Mouse (Mus musculus): ENCODE results near the gene Vmn1r21. TPM values are rescaled to one million over a fixed set of nuclear protein-coding genes. Genes with fewer than 3 reads are reported as not detected.

Vmn1r21 gene
- polyA plus RNA-seq, 1 experiment, result not detected

- TF ChIP-seq CTCF (conservative IDR thresholded peaks at IDR 0.05; ENCODE audit: insufficient read depth, insufficient read length, low read depth, low read length) (no peak), POLR2A (IDR thresholded peaks at IDR 0.05; ENCODE audit: low read depth, low read length) (no peak)
- no peaks in the 10 kb centered on the region for H3K27me3 ChIP-seq (replicated peaks; ENCODE audit: control insufficient read depth, insufficient read depth, low read length)
- WGBS, result 17% methylated on average over 3 of the region's 3 CpGs
- no peak overlapping the region for H3K27ac ChIP-seq (ENCODE audit: insufficient read depth, low read depth, low read length)
- no peaks in the 10 kb centered on the region for H3K36me3 ChIP-seq (ENCODE audit: control insufficient read depth, insufficient read depth, low read length)
- no peak for DNase-seq
- no peak overlapping the region for H3K4me3 ChIP-seq (ENCODE audit: insufficient read depth, low read depth, low read length)
- no peaks in the 10 kb centered on the region; the same call in 1 of the 2 replicates for H3K4me1 ChIP-seq (ENCODE audit: control insufficient read depth, insufficient read depth, low read length)
Measured at GRCm38 (mm10) chr6:57823461-57823860, 26.7 kb downstream of the Vmn1r21 start.

DNA sequence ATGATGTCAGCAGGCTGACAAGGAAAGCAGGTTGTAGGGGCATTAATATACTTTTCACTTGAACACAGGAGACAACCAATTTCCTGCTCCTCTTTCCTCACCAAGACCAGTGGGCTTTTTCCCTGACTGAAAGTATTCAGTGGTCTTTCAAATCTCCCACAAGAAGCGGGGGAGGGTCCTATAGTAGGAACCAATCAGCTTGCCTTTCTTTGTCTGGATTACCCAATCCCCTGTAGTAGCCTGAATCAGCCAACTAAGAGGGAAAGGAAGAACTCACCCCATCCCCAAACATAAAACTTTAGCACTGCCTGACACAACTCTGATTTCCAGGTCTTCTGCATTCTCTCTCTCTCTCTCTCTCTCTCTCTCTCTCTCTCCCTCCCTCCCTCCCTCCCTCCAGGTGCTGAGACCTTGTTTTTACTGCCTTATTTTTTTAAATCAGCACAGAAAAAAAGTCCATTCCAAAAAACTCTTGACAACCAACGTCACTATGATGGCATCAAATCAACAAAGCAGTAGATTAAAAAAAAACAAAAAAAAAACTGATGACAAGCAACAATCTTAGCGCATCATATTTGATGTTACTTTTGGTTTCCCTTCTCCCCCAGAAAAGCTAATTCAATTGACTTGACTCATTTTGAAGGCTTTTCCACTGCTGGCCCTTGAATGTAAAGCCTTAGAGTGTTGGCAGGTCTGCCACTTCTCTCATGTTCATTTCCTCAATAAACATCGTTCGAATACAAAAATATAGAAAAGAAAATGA lies 27.3 kb downstream of the Vmn1r21 start:
- Histone ChIP-seq H3K36me3 (ENCODE audit: control insufficient read depth, insufficient read depth, low read length) (no peaks in the 10 kb centered on the region), H3K4me1 (ENCODE audit: control insufficient read depth, insufficient read depth, low read length) (no peaks in the 10 kb centered on the region; the same call in 1 of the 2 replicates), H3K27ac (ENCODE audit: insufficient read depth, low read depth, low read length) (no peak overlapping the region), H3K27me3 (replicated peaks; ENCODE audit: control insufficient read depth, insufficient read depth, low read length) (no peaks in the 10 kb centered on the region), H3K4me3 (ENCODE audit: insufficient read depth, low read depth, low read length) (no peak overlapping the region)
- no peak for TF ChIP-seq POLR2A (IDR thresholded peaks at IDR 0.05; ENCODE audit: low read depth, low read length)
- no peak for TF ChIP-seq CTCF (conservative IDR thresholded peaks at IDR 0.05; ENCODE audit: insufficient read depth, insufficient read length, low read depth, low read length)
- 59% methylated on average over 5 of the region's 5 CpGs for WGBS
- DNase-seq, result no peak

DNA sequence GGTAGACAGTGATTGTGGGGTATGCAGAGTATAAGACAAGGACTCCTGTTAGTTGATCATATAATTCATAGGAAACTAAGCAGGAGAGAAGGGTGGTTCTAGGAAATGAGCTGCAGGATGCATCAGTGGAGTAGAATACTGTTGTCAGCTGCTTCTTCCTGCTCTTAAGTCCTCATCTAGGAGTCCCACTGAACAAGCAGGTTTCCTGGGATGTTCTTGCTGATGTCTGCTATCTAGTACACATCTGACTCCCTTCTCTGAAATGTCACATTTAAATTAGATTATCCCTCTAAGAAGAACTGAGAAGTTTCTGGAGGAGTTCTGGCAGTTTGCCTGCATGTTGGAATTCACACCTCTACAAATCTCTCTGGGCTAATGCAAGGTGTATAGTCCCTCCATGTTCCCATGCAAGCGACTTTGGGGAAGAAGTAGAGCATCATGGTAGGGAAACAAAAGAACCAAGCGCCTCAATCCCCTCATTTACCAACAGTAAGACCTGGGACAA lies 35.7 kb downstream of the Vmn1r21 start:
- no peak for DNase-seq
- Histone ChIP-seq H3K36me3 (ENCODE audit: control insufficient read depth, insufficient read depth, low read length) (no peaks in the 10 kb centered on the region), H3K4me3 (ENCODE audit: insufficient read depth, low read depth, low read length) (no peak overlapping the region), H3K27me3 (replicated peaks; ENCODE audit: control insufficient read depth, insufficient read depth, low read length) (no peaks in the 10 kb centered on the region), H3K4me1 (ENCODE audit: control insufficient read depth, insufficient read depth, low read length) (no peaks in the 10 kb centered on the region), H3K27ac (ENCODE audit: insufficient read depth, low read depth, low read length) (no peak overlapping the region)
- TF ChIP-seq POLR2A (IDR thresholded peaks at IDR 0.05; ENCODE audit: low read depth, low read length), result no peak
- no peak for TF ChIP-seq CTCF (conservative IDR thresholded peaks at IDR 0.05; ENCODE audit: insufficient read depth, insufficient read length, low read depth, low read length)
- WGBS, result 90% methylated on average over 2 of the region's 2 CpGs

DNA sequence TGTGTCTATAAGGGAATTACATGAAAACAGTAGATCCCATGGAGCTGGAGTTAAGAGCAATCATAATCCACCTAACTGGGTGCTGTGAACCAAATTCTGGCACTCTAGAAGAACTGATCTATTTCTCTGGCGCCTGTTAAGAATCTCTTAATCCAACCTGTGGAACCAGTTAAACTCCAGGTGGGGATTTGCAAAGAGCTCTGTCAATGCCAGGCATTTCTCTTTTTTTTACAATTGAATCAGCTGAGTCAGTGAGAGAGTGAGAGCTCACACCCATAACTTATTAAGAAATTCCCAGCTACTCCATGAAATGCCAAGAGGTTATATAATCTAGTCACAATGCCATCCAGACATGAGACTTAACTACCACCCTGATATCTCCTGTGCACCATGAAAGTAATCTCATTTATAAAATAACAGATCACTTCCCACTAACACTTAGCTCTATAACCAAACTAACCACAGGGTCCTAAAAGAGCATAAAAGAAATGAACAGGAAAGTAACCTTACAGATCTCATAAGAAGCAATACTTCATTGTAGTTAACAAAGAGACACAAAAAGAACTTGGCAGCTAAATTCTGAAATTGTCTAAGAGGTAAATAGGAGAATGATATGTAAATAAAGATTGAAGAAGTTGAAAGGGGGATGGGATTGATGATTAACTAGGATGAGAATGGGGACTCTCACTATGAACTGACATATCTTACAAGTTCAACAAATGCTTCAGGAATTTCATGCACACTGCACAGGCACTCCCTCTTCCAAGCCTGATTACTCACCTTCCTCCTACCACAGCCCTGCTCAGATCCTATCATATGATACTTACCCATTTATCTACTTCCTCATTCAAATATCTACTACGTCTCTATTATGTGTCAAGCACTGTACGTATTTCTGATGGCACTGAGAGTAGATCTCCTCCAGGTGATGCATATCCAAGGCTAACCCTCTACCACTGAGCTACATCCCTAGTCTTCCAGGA lies 38.1 kb downstream of the Vmn1r21 start:
- whole genome bisulfite sequencing, result 55% methylated on average over 3 of the region's 3 CpGs

GRCm38 (mm10) chr6:57805218-57806069 lies 44.7 kb downstream of the Vmn1r21 start:
- no peak for DNase-seq
- WGBS, result 85% methylated on average over 5 of the region's 5 CpGs
- H3K27ac ChIP-seq (ENCODE audit: insufficient read depth, low read depth, low read length), result no peak overlapping the region
- no peak overlapping the region for H3K4me3 ChIP-seq (ENCODE audit: insufficient read depth, low read depth, low read length)
- no peaks in the 10 kb centered on the region for H3K27me3 ChIP-seq (replicated peaks; ENCODE audit: control insufficient read depth, insufficient read depth, low read length)
- TF ChIP-seq POLR2A (IDR thresholded peaks at IDR 0.05; ENCODE audit: low read depth, low read length), result no peak
- TF ChIP-seq CTCF (conservative IDR thresholded peaks at IDR 0.05; ENCODE audit: insufficient read depth, insufficient read length, low read depth, low read length), result no peak
- no peaks in the 10 kb centered on the region for H3K4me1 ChIP-seq (ENCODE audit: control insufficient read depth, insufficient read depth, low read length)
- H3K36me3 ChIP-seq (ENCODE audit: control insufficient read depth, insufficient read depth, low read length), result no peaks in the 10 kb centered on the region

More for the DNA sequence above, 38.1 kb downstream of the Vmn1r21 start:
- Histone ChIP-seq H3K36me3 (ENCODE audit: control insufficient read depth, insufficient read depth, low read length) (no peaks in the 10 kb centered on the region), H3K27me3 (replicated peaks; ENCODE audit: control insufficient read depth, insufficient read depth, low read length) (no peaks in the 10 kb centered on the region), H3K4me3 (ENCODE audit: insufficient read depth, low read depth, low read length) (no peak overlapping the region), H3K4me1 (ENCODE audit: control insufficient read depth, insufficient read depth, low read length) (no peaks in the 10 kb centered on the region), H3K27ac (ENCODE audit: insufficient read depth, low read depth, low read length) (no peak overlapping the region)
- TF ChIP-seq CTCF (conservative IDR thresholded peaks at IDR 0.05; ENCODE audit: insufficient read depth, insufficient read length, low read depth, low read length) (no peak), POLR2A (IDR thresholded peaks at IDR 0.05; ENCODE audit: low read depth, low read length) (no peak)
- no peak for DNase-seq

- H3K36me3 ChIP-seq (ENCODE audit: control insufficient read depth, insufficient read depth, low read length), result no peaks in the 10 kb centered on the region
- no peak overlapping the region for H3K27ac ChIP-seq (ENCODE audit: insufficient read depth, low read depth, low read length)
- WGBS, result 73% methylated on average over 2 of the region's 2 CpGs
- no peak for DNase-seq
- H3K27me3 ChIP-seq (replicated peaks; ENCODE audit: control insufficient read depth, insufficient read depth, low read length), result no peaks in the 10 kb centered on the region
- TF ChIP-seq CTCF (conservative IDR thresholded peaks at IDR 0.05; ENCODE audit: insufficient read depth, insufficient read length, low read depth, low read length) (no peak), POLR2A (IDR thresholded peaks at IDR 0.05; ENCODE audit: low read depth, low read length) (no peak)
- no peak overlapping the region for H3K4me3 ChIP-seq (ENCODE audit: insufficient read depth, low read depth, low read length)
- H3K4me1 ChIP-seq (ENCODE audit: control insufficient read depth, insufficient read depth, low read length), result no peaks in the 10 kb centered on the region
Measured at GRCm38 (mm10) chr6:57803130-57803529, 47.0 kb downstream of the Vmn1r21 start.
